Mouse (Mus musculus) hindlimb bud, embryonic 11.5 days (tissue): ENCODE results near the gene Musk.
A peak's percentile ranks its signal among the peaks of the same experiment; 100 is the strongest.
"Not testable (repeated sequence)": the region's sequence is repeated elsewhere in the genome, so short reads cannot be mapped to it uniquely, and the experiment has no call there.

Source experiments
- DNase-seq: peaks from one replicate; pipeline ENCODE4 v3.0.0-alpha.2; 2012; ENCODE audit warnings: low read depth, low spot score; ENCODE audit errors: extremely low spot score

The Musk gene

GRCm38 (mm10) chr4:58285687-58286086, at the start of gene Musk:
Gene Musk (plus strand): TSS chr4:58285960.
- no peak for DNase-seq

DNA sequence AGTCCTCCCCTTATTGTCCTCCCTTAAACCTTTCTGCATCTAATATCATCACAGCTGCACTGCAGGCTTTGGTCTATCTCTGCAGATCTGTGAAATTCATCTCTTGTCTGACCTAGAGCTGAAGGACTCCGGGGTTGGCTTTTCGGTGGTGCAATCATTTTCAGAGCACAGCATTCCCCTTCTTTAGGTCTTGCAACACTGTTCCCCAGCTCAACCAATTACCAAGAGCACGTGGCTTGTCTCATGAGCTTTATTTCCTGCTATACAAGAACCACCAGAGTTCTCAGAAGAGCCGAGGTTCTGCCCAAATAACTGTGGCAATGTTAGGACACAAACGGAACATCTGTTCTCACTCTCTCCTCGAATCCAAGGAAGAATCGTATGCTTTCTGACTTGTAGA, 45.3 kb upstream of the Musk start:
- no peak for DNase-seq

DNA sequence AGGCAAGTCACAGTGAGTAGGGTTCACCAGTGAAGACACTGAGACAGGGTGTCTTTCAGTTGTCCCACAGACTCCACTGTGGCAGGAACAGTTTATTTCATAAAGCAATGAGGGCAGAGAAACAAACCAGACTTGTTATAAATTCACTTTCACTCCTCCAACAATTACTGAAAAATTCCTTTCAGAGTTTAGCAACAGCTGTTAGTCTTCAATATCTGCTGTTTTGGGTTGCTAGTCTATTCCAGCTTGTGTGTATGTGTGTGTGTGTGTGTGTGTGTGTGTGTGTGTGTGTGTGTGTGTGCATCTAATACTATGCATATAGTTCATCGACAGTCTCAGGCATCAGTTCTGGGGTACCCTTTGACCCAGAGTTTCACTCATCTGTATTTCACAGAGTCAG, 40.2 kb upstream of the Musk start:
- DNase-seq, result no peak

- DNase-seq, result no peak
Observed at GRCm38 (mm10) chr4:58252381-58252780, 33.4 kb upstream of the Musk start.

DNA sequence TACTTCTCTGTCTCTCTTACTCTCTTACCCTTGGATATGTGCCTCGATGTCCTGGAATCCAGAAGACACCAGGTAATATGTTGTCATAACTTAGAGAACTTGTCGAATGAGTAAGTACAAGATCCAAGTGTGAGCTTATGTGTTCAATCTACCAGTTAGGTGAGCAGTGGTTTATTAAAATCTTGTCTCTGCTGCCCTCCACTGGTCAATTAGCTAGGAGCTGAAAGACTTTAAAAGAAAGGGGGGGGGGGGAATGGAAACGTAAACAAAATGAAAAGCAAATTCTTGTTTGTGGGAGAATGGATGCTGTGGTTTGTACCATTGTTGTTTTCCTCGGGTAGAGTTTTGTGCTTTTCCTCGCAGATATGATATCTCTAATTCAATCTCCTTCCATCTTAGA, 32.4 kb upstream of the Musk start:
- DNase-seq, result peak; percentile 54

DNA sequence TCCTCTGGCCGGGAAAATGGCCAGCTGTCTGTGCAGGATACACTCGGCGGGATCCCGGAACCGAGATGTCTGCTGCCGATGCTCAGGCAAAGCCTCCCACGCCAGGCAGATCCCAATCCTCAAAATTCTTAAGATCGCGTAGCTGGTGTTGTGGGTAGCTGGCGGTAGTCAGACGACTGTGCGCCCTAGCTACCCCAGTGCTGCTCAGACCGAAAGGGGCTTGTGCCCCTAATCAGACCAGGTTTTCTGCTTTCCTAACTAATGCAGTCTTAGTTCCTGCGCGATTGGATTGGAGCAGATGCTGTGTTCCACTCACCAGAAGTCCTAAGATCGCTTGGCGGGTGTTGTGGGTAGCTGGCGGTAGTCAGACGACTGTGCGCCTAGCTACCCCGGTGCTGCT, 25.0 kb upstream of the Musk start:
- not testable (repeated sequence) for DNase-seq

DNA sequence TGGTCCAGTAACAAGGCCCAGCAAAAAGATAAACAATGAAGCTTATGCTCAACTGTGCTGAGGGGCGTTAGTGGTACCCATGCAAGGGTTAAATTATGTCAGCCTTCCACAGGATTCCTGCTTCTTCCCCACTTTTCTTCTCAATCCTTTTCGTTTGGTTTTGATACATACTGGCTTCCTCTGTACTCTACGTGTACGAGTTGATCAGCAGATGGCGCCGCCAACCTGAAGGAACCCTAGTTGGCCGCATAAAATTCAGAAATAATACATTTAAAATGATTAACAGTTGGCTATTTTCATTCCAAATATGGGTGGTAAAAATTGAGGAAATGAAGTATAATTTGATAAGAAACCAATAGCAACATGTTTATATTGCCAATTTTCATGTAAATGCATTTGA, 19.5 kb upstream of the Musk start:
- DNase-seq, result no peak

GRCm38 (mm10) chr4:58268897-58269542, 16.7 kb upstream of the Musk start:
- no peak for DNase-seq

- DNase-seq, result no peak
Observed at GRCm38 (mm10) chr4:58269961-58270360, 15.8 kb upstream of the Musk start.

DNA sequence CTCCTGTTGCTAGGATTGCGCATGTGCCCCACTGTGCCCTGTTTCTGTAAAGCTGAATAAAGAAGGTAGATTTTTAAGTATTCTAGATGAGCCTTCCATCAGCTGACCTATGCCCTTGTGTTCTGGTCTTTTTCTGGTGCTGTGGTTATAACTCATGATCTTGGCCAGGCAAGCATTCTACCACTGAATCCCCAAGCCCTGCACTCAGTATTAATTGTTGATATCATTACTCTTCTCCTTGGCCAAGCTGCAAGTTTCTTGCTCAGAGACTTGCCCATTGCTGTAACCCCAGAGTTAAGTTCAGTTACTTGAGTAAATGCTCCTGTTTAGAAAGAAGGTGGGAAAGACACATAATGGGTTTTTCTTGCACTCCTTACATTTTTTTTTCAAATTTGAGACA, 14.8 kb upstream of the Musk start:
- no peak for DNase-seq

DNA sequence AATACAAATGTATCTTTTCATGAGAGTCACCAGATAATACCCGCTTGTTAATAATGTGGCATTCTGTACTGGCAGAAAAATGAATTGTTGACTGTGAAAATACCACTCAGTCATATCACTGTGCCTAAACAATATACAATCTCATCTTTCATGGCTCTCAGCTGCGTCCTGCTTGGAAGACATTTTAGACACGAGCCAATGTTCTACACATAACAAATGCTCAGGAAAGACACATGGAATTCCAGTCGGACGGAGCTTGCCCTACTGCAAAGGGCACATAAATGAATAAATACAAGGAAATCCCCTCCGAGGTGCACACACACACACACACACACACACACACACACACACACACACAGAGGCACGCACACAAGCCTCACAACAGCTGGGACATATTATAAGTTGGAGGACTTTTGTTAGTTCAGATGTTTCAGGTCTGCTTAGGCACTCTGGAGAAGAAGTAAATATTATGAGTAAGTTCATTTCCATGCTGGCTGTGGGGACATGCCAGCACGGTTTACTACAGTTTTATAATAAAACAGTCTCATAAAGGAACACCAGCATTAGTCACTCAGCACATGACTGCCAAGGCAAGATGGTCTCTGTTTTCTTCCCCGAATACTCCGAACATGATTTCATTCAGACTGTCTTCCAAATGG, 14.1 kb upstream of the Musk start:
- no peak for DNase-seq

- no peak for DNase-seq
Observed at GRCm38 (mm10) chr4:58275261-58275895, 10.4 kb upstream of the Musk start.

- DNase-seq, result no peak
Observed at GRCm38 (mm10) chr4:58278368-58278767, 7.4 kb upstream of the Musk start.

- no peak for DNase-seq
Observed at GRCm38 (mm10) chr4:58280121-58280520, 5.6 kb upstream of the Musk start.

DNA sequence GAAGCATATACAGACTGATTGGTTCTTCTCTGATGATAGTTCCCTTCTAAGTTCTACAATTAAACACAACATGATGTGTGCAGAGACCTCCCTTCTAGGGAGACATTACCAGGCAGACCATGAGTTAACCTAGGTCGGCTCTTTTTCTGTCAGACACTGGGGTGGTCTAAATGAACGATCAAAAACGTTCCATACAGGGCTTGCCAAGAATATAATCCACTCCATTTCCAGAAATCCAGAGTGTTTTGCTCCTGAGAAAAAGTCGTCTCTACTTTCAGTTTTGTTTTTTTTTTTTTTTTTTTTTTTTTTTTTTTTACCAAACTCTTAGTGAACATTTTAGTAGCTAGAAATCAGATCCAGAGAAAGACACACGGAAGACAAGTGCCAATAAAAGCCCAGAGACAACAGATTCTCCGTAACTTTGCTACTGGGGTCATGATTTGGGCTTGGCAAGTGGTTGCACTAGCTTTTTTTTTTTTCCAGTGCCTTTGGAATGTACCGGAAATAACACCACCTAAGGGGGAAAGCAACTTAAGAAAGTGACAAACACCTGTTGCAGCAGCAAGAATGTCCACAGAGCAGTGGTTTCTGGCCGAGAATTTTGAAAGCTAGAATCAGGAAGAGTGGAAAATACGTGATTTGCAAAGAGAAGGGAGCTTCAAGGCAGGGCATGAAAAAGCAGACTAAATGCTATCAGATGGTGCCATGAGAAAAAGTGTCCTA, 769 bp downstream of the Musk start:
- DNase-seq, result no peak

GRCm38 (mm10) chr4:58288753-58289152, 3.0 kb downstream of the Musk start:
- DNase-seq, result no peak

- no peak for DNase-seq
Observed at GRCm38 (mm10) chr4:58291828-58292227, 6.1 kb downstream of the Musk start.

GRCm38 (mm10) chr4:58293099-58293498, 7.3 kb downstream of the Musk start:
- no peak for DNase-seq

DNA sequence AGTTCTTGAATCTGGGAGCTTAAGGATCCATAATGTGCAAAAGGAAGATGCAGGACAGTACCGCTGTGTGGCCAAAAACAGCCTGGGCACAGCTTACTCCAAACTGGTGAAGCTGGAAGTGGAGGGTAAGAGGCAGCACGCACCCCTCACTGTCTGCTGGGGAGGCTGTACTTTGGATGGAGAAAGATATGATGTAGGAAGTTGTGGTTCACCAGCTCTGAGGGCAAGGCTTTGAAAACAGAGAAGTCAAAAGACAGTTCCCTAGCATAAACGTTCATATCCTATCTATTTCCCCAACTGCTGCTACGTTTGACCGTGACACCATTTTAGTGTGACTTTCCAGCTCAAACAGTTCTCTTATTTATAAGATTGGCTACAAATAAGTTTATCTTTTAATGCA, 18.1 kb downstream of the Musk start:
- DNase-seq, result no peak

- no peak for DNase-seq
Observed at GRCm38 (mm10) chr4:58304564-58304963, 18.8 kb downstream of the Musk start.

GRCm38 (mm10) chr4:58307421-58307820, 21.7 kb downstream of the Musk start:
- DNase-seq, result no peak

- no peak for DNase-seq
Observed at GRCm38 (mm10) chr4:58313344-58313743, 27.6 kb downstream of the Musk start.
